15 mouse cellular contexts compared by ENCODE assay signal in the genomic region with DNA sequence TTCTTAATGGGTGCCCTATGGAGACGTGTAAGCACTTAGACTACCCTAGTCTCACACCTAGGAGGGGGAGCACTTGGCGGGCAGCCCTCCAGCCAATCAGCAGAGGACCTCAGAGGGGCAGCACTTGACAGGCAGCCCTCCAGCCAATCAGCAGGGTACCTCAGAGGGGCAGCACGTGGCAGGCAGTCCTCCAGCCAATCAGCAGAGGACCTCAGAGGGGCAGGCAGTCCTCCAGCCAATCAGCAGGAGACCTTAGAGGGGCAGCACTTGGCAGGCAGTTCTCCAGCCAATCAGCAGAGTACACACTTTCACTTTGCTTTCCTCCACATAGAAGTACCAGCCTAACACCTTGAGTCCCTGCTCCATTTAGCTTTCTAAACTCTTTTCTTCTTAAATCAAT. TPM values are rescaled to one million over a fixed set of nuclear protein-coding genes. Genes with fewer than 3 reads are reported as not detected.
DNase-seq lines count a peak whose midpoint lies in the region; ATAC-seq and TF ChIP-seq lines count a peak whose summit lies in the region.
"Had no signal": no experiment of that assay in that cellular context is flagged by ENCODE, and none has a peak within 500 bp of the region (broad histone marks: within the 10 kb centered on the region; RNA-seq: fewer than 3 reads in every experiment).

No protein-coding gene starts in this region.

- WGBS in forebrain, embryonic 10.5 days, result 69% methylated on average over 3 of the region's 3 CpGs

- DNase-seq in left cerebral cortex, postnatal 4 days, result peak; percentile 2
- no peak for DNase-seq in left cerebral cortex, postnatal 14 days (ENCODE audit: low spot score in 2 of 2)
- no peak for DNase-seq in G1E (ENCODE audit: low spot score)
- peak; percentile 8 for DNase-seq in induced T-regulatory cell, adult 2 months (ENCODE audit: low read depth)
- no peak for DNase-seq in forebrain, embryonic 10.5 days (ENCODE audit: extremely low spot score, low spot score)
- DNase-seq in layer of hippocampus, adult 8-10 months (ENCODE audit: low spot score in 2 of 2), result no peak
- no peak for DNase-seq in heart, postnatal 10 days
- DNase-seq: adrenal gland, postnatal 25 days; cerebellum, adult 11 months; kidney, postnatal 10 days; lung, adult 2 months; thymus, postnatal 36 days had no signal

- H3K27ac ChIP-seq in forebrain, embryonic 10.5 days, result no peak overlapping the region
- H3K27ac ChIP-seq: hindbrain, embryonic 15.5 days; midbrain, embryonic 10.5 days had no signal

- H3K4me3 ChIP-seq in G1E (ENCODE audit: low read depth, low read length), result peak overlapping the region; percentile 17; the same call in 1 of the 2 replicates
- no peak overlapping the region for H3K4me3 ChIP-seq in forebrain, embryonic 10.5 days
- H3K4me3 ChIP-seq: hindbrain, embryonic 15.5 days; midbrain, embryonic 10.5 days had no signal

- H3K36me3 ChIP-seq in G1E (replicated peaks), result no peaks in the 10 kb centered on the region
- H3K36me3 ChIP-seq in forebrain, embryonic 10.5 days (replicated peaks), result peaks cover 3% of the 10 kb centered on the region; the same call in 1 of the 2 replicates
- H3K36me3 ChIP-seq: midbrain, embryonic 10.5 days had no signal

- H3K27me3 ChIP-seq in G1E (ENCODE audit: insufficient read depth, low read length), result peaks cover 3% of the 10 kb centered on the region; the same call in 1 of the 2 replicates
- no peaks in the 10 kb centered on the region for H3K27me3 ChIP-seq in forebrain, embryonic 10.5 days (ENCODE audit: poor library complexity, severe bottlenecking)
- H3K27me3 ChIP-seq: hindbrain, embryonic 15.5 days had no signal

- intact Hi-C loops in left cerebral cortex, postnatal 4 days (cut with DNase I), result no loop called here
- intact Hi-C loops in left cerebral cortex, postnatal 14 days (cut with DNase I), result no loop called here
- intact Hi-C loops in heart, postnatal 10 days (cut with DNase I), result no loop called here

- TF ChIP-seq CTCF in G1E (IDR thresholded peaks at IDR 0.05; ENCODE audit: low read depth, low read length), result no peak

- ATAC-seq in G1E (ENCODE audit: extremely low read depth, insufficient number of reproducible peaks, low FRiP score, poor library complexity, severe bottlenecking), result peak; percentile 63
- ATAC-seq in megakaryocyte progenitor cell, adult 5-6 weeks (replicated peaks; ENCODE audit: poor library complexity), result peak; percentile 68

- H3K9me3 ChIP-seq in G1E (replicated peaks), result 0 out of 2 replicates have a peak, but pooled peaks cover 2% of the 10 kb centered on the region
- peaks cover 3% of the 10 kb centered on the region; the same call in 1 of the 2 replicates for H3K9me3 ChIP-seq in forebrain, embryonic 10.5 days
- H3K9me3 ChIP-seq: hindbrain, embryonic 15.5 days; midbrain, embryonic 10.5 days had no signal

- peaks cover 4% of the 10 kb centered on the region for H3K4me1 ChIP-seq in G1E (ENCODE audit: insufficient read depth, low read depth, low read length)
- no peaks in the 10 kb centered on the region for H3K4me1 ChIP-seq in forebrain, embryonic 10.5 days
- H3K4me1 ChIP-seq: hindbrain, embryonic 15.5 days; midbrain, embryonic 10.5 days had no signal

RNA-seq across cellular contexts. Expression of gene Sh3yl1, which starts 10.9 kb away (rescaled TPM):
- total RNA-seq in left cerebral cortex, postnatal 4 days (2021), result 10 to 100 TPM; 37.5 to 42.5 TPM
- total RNA-seq in left cerebral cortex, postnatal 14 days (2021), result 10 to 100 TPM; 14.4 to 16.8 TPM
- 2.8 and 3.9 TPM in 2 replicates for total RNA-seq in G1E (2014; fragmentation: Nextera tagmentation)
- total RNA-seq in G1E (2017), result 3.1 and 3.7 TPM in 2 replicates
- polyA plus RNA-seq in G1E (2012), result 0.76 and 0.97 TPM in 2 replicates
- total RNA-seq in megakaryocyte progenitor cell, adult 5-6 weeks (2015), result 1.6 and 1.8 TPM in 2 replicates
- total RNA-seq in megakaryocyte progenitor cell, adult 5-6 weeks (2017), result 0.12 and 0.74 TPM in 2 replicates
- polyA plus RNA-seq in forebrain, embryonic 10.5 days (2016; fragmentation: Nextera tagmentation; extraction: Ambion mirVana), result 14.4 and 14.8 TPM in 2 replicates
- total RNA-seq in layer of hippocampus, adult 8-10 months (2022), result 10 to 100 TPM; 10.6 to 13.5 (median 12.2) TPM
- 1 to 10 TPM; 2.6 to 2.8 TPM for total RNA-seq in heart, postnatal 10 days (2021)

RNA-seq across cellular contexts. Expression of gene Acp1, which starts 11.0 kb away (rescaled TPM):
- total RNA-seq in left cerebral cortex, postnatal 4 days (2021), result 10 to 100 TPM; 50.6 to 52.4 TPM
- total RNA-seq in left cerebral cortex, postnatal 14 days (2021), result 10 to 100 TPM; 51.2 to 54.3 TPM
- total RNA-seq in G1E (2014; fragmentation: Nextera tagmentation) (102 and 141 TPM in 2 replicates), G1E (2017) (125 and 166 TPM in 2 replicates)
- polyA plus RNA-seq in G1E (2012), result 1.6 and 2.6 TPM in 2 replicates
- total RNA-seq in megakaryocyte progenitor cell, adult 5-6 weeks (2015), result 58.3 and 68.8 TPM in 2 replicates
- total RNA-seq in megakaryocyte progenitor cell, adult 5-6 weeks (2017), result 80.0 and 85.9 TPM in 2 replicates
- 235 and 246 TPM in 2 replicates for polyA plus RNA-seq in forebrain, embryonic 10.5 days (2016; fragmentation: Nextera tagmentation; extraction: Ambion mirVana)
- 10 to 100 TPM; 51.9 to 62.4 (median 56.0) TPM for total RNA-seq in layer of hippocampus, adult 8-10 months (2022)
- 10 to 100 TPM; 43.1 to 44.8 TPM for total RNA-seq in heart, postnatal 10 days (2021)

RNA-seq across cellular contexts. Expression of gene Alkal2, which starts 38.3 kb away (rescaled TPM):
- total RNA-seq in left cerebral cortex, postnatal 4 days (2021), result 1 to 10 TPM; 1.9 to 2.0 TPM
- total RNA-seq in left cerebral cortex, postnatal 14 days (2021), result 1 to 10 TPM; 1.7 to 3.4 TPM
- total RNA-seq in G1E (2014; fragmentation: Nextera tagmentation) (not detected in 2 replicates), G1E (2017) (not detected in 2 replicates)
- not detected in 2 replicates for polyA plus RNA-seq in G1E (2012)
- not detected in 2 replicates for total RNA-seq in megakaryocyte progenitor cell, adult 5-6 weeks (2015)
- total RNA-seq in megakaryocyte progenitor cell, adult 5-6 weeks (2017), result not detected in 2 replicates
- 3.2 and 5.0 TPM in 2 replicates for polyA plus RNA-seq in forebrain, embryonic 10.5 days (2016; fragmentation: Nextera tagmentation; extraction: Ambion mirVana)
- total RNA-seq in layer of hippocampus, adult 8-10 months (2022), result 1 to 10 TPM; 2.1 to 6.7 (median 3.1) TPM
- total RNA-seq in heart, postnatal 10 days (2021), result under 1 TPM; 0.34 to 0.35 TPM
- total RNA-seq: adrenal gland, postnatal 25 days had no signal

Comparison
In these comparisons a context has a peak if more than half of its experiments do, and no peak if none do; other contexts are left out.
1. DNase-seq: peak in left cerebral cortex, postnatal 4 days (single experiment) and induced T-regulatory cell, adult 2 months (single experiment); none in left cerebral cortex, postnatal 14 days (0 of 2), G1E (single experiment), forebrain, embryonic 10.5 days (single experiment), layer of hippocampus, adult 8-10 months (0 of 2) and heart, postnatal 10 days (0 of 2).